Mouse (Mus musculus) kidney, embryonic 15.5 days (tissue): Measurements from ENCODE around the gene Wars2. TPM values are rescaled to one million over a fixed set of nuclear protein-coding genes. Genes with fewer than 3 reads are reported as not detected.

Source experiments
- ATAC-seq: fragments of 200-750 bp; cut with Nextera tagmentation; replicated peaks from 2 replicates; pipeline ENCODE4 v1.8.0; 2017; ENCODE audit warnings: moderate TSS enrichment; ENCODE audit not compliant: low FRiP score
- H3K27ac ChIP-seq: fragments of 300-500 bp; sonication (generic); 2 replicates; pipeline ENCODE4 v1.5.1; 2015; ENCODE audit warnings: mild to moderate bottlenecking, inconsistent platforms
- H3K27me3 ChIP-seq: fragments of 300-500 bp; sonication (generic); 2 replicates; pipeline ENCODE4 v1.6.1; 2015; ENCODE audit warnings: inconsistent platforms
- H3K36me3 ChIP-seq: fragments of 300-500 bp; sonication (generic); 2 replicates; pipeline ENCODE4 v1.6.1; 2015; ENCODE audit warnings: inconsistent platforms
- H3K4me1 ChIP-seq: fragments of 300-500 bp; sonication (generic); 2 replicates; pipeline ENCODE4 v1.6.1; 2015; ENCODE audit warnings: inconsistent platforms
- H3K4me2 ChIP-seq: fragments of 300-500 bp; sonication (generic); 2 replicates; pipeline ENCODE4 v1.6.1; 2015; ENCODE audit warnings: moderate library complexity, mild to moderate bottlenecking, inconsistent platforms
- H3K4me3 ChIP-seq: fragments of 300-500 bp; sonication (generic); replicated peaks from 2 replicates; pipeline ENCODE4 v1.5.1; 2015; ENCODE audit warnings: mild to moderate bottlenecking, inconsistent platforms
- H3K9ac ChIP-seq: fragments of 300-500 bp; sonication (generic); 2 replicates; pipeline ENCODE4 v1.6.1; 2015; ENCODE audit warnings: mild to moderate bottlenecking, inconsistent platforms
- H3K9me3 ChIP-seq: fragments of 300-500 bp; sonication (generic); replicated peaks from 2 replicates; pipeline ENCODE4 v1.6.1; 2016; ENCODE audit warnings: inconsistent platforms
- WGBS: fragments of 180-500 bp; shearing (Covaris S2); methylation state at CpG from one replicate; pipeline ENCODE4 v1.1.7; 2015; ENCODE audit warnings: mixed read lengths; 5-methylcytosine and 5-hydroxymethylcytosine counted together
- polyA plus RNA-seq: library from polyadenylated mRNA; unstranded; fragments of >200 nt; fragmentation: Nextera tagmentation; extraction: Ambion mirVana; gene quantifications from 2 replicates; pipeline ENCODE4 v1.2.1, GENCODE M21; 2015

Gene Wars2
- polyA plus RNA-seq, 1 experiment from 2014 or later, result 9.7 TPM

- Histone ChIP-seq H3K9me3 (no peaks in the 10 kb centered on the region), H3K4me2 (no peak overlapping the region), H3K27ac (no peak overlapping the region), H3K4me1 (no peaks in the 10 kb centered on the region), H3K9ac (no peak overlapping the region), H3K36me3 (no peaks in the 10 kb centered on the region), H3K27me3 (no peaks in the 10 kb centered on the region), H3K4me3 (no peak overlapping the region)
- ATAC-seq, result no peak
- WGBS, result 94% methylated on average over 1 of the region's 1 CpGs
These were observed 16.1 kb downstream of the Wars2 start for GRCm38 (mm10) chr3:99156987-99157386.

DNA sequence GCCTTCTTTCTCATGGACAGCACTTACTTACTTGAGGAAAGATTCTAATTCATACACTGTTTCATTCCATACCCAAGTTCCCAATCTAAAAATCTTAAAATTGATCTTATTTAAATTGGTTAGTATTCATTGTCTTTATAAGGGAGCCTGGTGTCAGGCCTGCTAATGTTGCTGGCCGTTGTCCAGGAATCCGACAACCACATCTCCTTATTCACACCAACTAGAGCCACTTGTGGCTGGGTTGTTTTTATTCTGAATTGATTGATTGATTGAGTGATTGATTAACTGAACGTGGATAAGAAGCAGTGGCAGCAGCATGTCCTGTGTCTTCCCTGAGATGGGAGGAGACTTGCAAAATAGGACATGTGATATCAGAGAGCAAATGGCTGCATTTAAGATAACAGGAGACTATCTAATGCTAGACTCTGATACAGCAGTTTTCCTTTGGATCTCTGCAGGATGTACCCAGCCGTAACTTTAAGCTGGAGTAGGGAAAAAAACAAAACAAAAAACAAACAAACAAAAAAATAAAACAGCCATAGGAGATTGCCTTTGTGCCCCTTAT, 16.7 kb downstream of the Wars2 start:
- Histone ChIP-seq H3K4me3 (no peak overlapping the region), H3K9ac (no peak overlapping the region), H3K27ac (no peak overlapping the region), H3K4me1 (no peaks in the 10 kb centered on the region), H3K9me3 (no peaks in the 10 kb centered on the region), H3K27me3 (no peaks in the 10 kb centered on the region), H3K36me3 (no peaks in the 10 kb centered on the region), H3K4me2 (no peak overlapping the region)
- no peak for ATAC-seq
- 41% methylated on average over 4 of the region's 4 CpGs for WGBS

- H3K4me3 ChIP-seq, result no peak overlapping the region
These were observed 19.1 kb downstream of the Wars2 start for GRCm38 (mm10) chr3:99160016-99160415.

DNA sequence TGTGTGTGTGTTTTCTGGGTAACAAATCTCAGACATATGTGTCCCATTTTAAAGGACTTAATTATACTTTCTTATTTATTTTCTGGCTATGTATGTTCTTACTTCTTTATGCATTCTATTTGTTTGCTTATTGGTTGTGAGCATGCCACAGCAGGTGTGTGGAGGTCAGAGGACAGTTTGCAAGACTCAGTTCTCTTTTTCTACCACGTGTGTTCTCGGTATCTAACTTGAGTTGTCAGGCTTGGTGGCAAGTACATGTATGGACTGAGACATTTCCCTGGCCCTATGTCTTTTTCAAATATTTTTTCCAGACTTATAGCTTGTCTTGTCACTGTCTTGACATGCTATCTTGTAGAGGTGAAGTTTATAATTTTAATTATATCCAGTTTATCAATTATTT, 21.3 kb downstream of the Wars2 start:
- H3K4me2 ChIP-seq, result no peak overlapping the region
- 88% methylated on average over 2 of the region's 2 CpGs for WGBS
- no peaks in the 10 kb centered on the region for H3K4me1 ChIP-seq
- H3K36me3 ChIP-seq, result no peaks in the 10 kb centered on the region
- H3K9me3 ChIP-seq, result no peaks in the 10 kb centered on the region
- H3K9ac ChIP-seq, result no peak overlapping the region
- no peak overlapping the region for H3K27ac ChIP-seq
- no peaks in the 10 kb centered on the region for H3K27me3 ChIP-seq
- no peak overlapping the region for H3K4me3 ChIP-seq
- no peak for ATAC-seq

More at GRCm38 (mm10) chr3:99160016-99160415, 19.1 kb downstream of the Wars2 start:
- H3K9me3 ChIP-seq, result no peaks in the 10 kb centered on the region
- H3K9ac ChIP-seq, result no peak overlapping the region
- no peak overlapping the region for H3K4me2 ChIP-seq
- H3K36me3 ChIP-seq, result no peaks in the 10 kb centered on the region
- H3K4me1 ChIP-seq, result no peaks in the 10 kb centered on the region
- ATAC-seq, result no peak
- no peaks in the 10 kb centered on the region for H3K27me3 ChIP-seq
- no peak overlapping the region for H3K27ac ChIP-seq
- WGBS, result 94% methylated on average over 3 of the region's 3 CpGs

- H3K27ac ChIP-seq, result no peak overlapping the region
- WGBS, result 69% methylated on average over 4 of the region's 4 CpGs
- no peaks in the 10 kb centered on the region for H3K36me3 ChIP-seq
- H3K9ac ChIP-seq, result no peak overlapping the region
- no peak overlapping the region for H3K4me3 ChIP-seq
- H3K27me3 ChIP-seq, result no peaks in the 10 kb centered on the region
- ATAC-seq, result no peak
- H3K4me2 ChIP-seq, result no peak overlapping the region
- no peaks in the 10 kb centered on the region for H3K4me1 ChIP-seq
- H3K9me3 ChIP-seq, result no peaks in the 10 kb centered on the region
These were observed 26.9 kb downstream of the Wars2 start for GRCm38 (mm10) chr3:99167734-99168133.

DNA sequence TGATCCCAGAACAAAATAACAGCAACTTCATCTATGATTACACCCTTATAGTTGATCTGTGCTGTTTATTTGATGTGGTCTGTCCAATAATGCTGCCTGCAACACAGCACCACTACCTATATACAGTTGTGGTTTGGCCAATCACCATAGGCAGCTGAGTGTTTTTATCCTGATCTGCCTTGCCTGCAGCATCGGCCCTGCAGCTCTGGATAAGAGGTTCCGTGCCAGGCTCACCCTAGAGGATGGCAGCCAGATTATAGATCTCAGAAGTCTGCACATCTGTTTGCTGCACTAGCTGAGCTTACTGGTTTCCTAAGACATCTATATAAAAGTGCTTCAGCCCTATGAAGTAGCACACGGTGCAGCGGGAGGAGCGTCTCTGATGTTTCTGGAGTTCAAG, 32.3 kb downstream of the Wars2 start:
- H3K9me3 ChIP-seq, result no peaks in the 10 kb centered on the region
- H3K4me1 ChIP-seq, result peaks cover 6% of the 10 kb centered on the region
- ATAC-seq, result no peak
- 89% methylated on average over 5 of the region's 5 CpGs for WGBS
- no peaks in the 10 kb centered on the region for H3K36me3 ChIP-seq
- no peak overlapping the region for H3K4me2 ChIP-seq
- H3K4me3 ChIP-seq, result no peak overlapping the region
- H3K27me3 ChIP-seq, result no peaks in the 10 kb centered on the region
- H3K9ac ChIP-seq, result no peak overlapping the region
- no peak overlapping the region for H3K27ac ChIP-seq

GRCm38 (mm10) chr3:99174658-99175304, 33.9 kb downstream of the Wars2 start:
- Histone ChIP-seq H3K36me3 (no peaks in the 10 kb centered on the region), H3K4me1 (peaks cover 6% of the 10 kb centered on the region), H3K9me3 (no peaks in the 10 kb centered on the region), H3K27ac (no peak overlapping the region), H3K4me3 (no peak overlapping the region), H3K27me3 (no peaks in the 10 kb centered on the region), H3K9ac (no peak overlapping the region), H3K4me2 (no peak overlapping the region)
- 0 out of 2 replicates have a peak, but pooled peaks have one; percentile 40 for ATAC-seq
- WGBS, result 15% methylated on average over 9 of the region's 9 CpGs

GRCm38 (mm10) chr3:99183355-99184016, 42.6 kb downstream of the Wars2 start:
- Histone ChIP-seq H3K27me3 (no peaks in the 10 kb centered on the region), H3K4me2 (no peak overlapping the region), H3K4me1 (no peaks in the 10 kb centered on the region), H3K36me3 (no peaks in the 10 kb centered on the region), H3K9ac (no peak overlapping the region), H3K4me3 (no peak overlapping the region), H3K27ac (no peak overlapping the region), H3K9me3 (no peaks in the 10 kb centered on the region)
- WGBS, result 81% methylated on average over 17 of the region's 17 CpGs
- no peak for ATAC-seq

DNA sequence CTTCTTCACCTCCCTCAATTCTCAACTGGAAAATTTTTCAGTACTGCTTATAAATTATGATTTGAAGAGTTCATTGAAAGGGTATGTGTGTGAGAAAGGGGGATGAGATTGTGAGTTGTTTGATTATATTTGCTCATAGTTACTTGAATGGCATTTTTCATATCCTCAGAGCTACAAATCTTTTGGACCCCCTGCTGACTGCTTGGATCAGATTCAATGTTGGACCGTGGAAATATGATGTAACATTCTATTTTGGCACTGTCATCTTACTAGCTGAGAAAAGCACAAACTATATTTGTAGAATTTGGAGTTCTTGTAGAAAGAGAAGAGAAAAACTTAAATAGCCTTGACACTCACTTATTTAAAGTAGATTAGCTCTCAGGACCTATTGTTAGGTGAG, 43.5 kb downstream of the Wars2 start:
- Histone ChIP-seq H3K36me3 (0 out of 2 replicates have a peak, but pooled peaks cover 5% of the 10 kb centered on the region), H3K4me1 (no peaks in the 10 kb centered on the region), H3K4me2 (no peak overlapping the region), H3K4me3 (no peak overlapping the region), H3K9ac (no peak overlapping the region), H3K9me3 (no peaks in the 10 kb centered on the region), H3K27me3 (no peaks in the 10 kb centered on the region), H3K27ac (no peak overlapping the region)
- WGBS, result 77% methylated on average over 1 of the region's 1 CpGs
- no peak for ATAC-seq

DNA sequence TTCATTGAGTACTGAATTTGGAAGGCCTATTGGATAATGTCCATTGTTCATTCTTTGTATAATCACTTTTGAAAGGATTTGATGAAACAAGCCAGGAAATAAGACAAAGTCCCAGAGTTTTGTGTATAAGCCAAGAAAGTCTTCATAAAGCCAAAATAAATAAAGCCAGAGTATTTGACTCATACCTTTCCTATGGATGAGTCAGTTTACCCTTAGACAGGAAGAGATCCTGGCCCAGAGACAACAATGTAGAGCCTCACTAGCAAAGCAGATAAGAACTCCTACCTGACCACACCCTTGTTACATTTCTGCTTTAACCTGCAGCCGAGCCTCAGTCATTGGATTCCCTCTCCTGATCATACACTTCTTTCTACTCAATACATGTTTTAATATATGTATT, 47.2 kb downstream of the Wars2 start:
- Histone ChIP-seq H3K4me3 (no peak overlapping the region), H3K4me1 (no peaks in the 10 kb centered on the region), H3K36me3 (0 out of 2 replicates have a peak, but pooled peaks cover 5% of the 10 kb centered on the region), H3K27ac (no peak overlapping the region), H3K9ac (no peak overlapping the region), H3K9me3 (no peaks in the 10 kb centered on the region), H3K4me2 (no peak overlapping the region), H3K27me3 (no peaks in the 10 kb centered on the region)
- ATAC-seq, result no peak
- WGBS, result 95% methylated on average over 1 of the region's 1 CpGs

DNA sequence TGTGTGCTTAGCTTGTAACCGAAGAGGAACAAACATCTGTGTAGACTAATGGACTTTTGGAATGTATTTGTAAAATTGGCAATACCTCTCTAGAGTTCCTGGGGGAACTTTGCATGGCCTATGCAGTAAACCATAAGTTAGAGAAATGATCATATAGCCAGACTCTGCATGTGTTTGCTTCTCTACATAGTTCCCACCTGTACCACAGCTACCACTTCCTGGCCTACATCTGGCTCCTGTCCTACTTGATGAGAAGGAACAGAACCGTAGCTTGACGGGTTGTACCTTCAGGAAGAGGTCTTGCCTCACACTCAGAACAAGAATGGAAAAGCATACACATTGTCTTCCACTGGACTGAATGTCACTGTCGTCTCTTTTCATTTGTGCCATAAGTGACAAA, 52.7 kb downstream of the Wars2 start:
- WGBS, result 88% methylated on average over 4 of the region's 4 CpGs
- no peaks in the 10 kb centered on the region for H3K27me3 ChIP-seq
- H3K9me3 ChIP-seq, result no peaks in the 10 kb centered on the region
- no peaks in the 10 kb centered on the region for H3K4me1 ChIP-seq
- H3K4me2 ChIP-seq, result no peak overlapping the region
- 0 out of 2 replicates have a peak, but pooled peaks cover 5% of the 10 kb centered on the region for H3K36me3 ChIP-seq
- no peak overlapping the region for H3K27ac ChIP-seq
- H3K4me3 ChIP-seq, result no peak overlapping the region
- no peak for ATAC-seq
- H3K9ac ChIP-seq, result no peak overlapping the region

GRCm38 (mm10) chr3:99203331-99203730, 62.5 kb downstream of the Wars2 start:
- Histone ChIP-seq H3K9me3 (no peaks in the 10 kb centered on the region), H3K9ac (no peak overlapping the region), H3K4me1 (no peaks in the 10 kb centered on the region), H3K4me3 (no peak overlapping the region), H3K36me3 (peaks cover 6% of the 10 kb centered on the region), H3K27me3 (no peaks in the 10 kb centered on the region), H3K27ac (no peak overlapping the region), H3K4me2 (no peak overlapping the region)
- no peak for ATAC-seq
